Mouse (Mus musculus) neural tube, embryonic 15.5 days (tissue): ENCODE measurements at regions not wholly inside any gene's neighbourhood (a gene's known extent, or its start where the extent isn't known, plus 50 kb on each side); places are given as distances from the start of the nearest gene placed in this dataset.

Experiments used
- ATAC-seq: fragments of 200-750 bp; cut with Nextera tagmentation; 2 replicates; pipeline ENCODE4 v1.8.0; 2017; ENCODE audit warnings: mild to moderate bottlenecking, moderate TSS enrichment, moderate library complexity; ENCODE audit not compliant: low FRiP score
- H3K27ac ChIP-seq: fragments of 300-500 bp; sonication (generic); replicated peaks from 2 replicates; pipeline ENCODE4 v1.5.1; 2015; ENCODE audit warnings: mild to moderate bottlenecking, inconsistent platforms
- H3K27me3 ChIP-seq: fragments of 300-500 bp; sonication (generic); replicated peaks from 2 replicates; pipeline ENCODE4 v1.6.1; 2015; ENCODE audit warnings: inconsistent platforms
- H3K36me3 ChIP-seq: fragments of 300-500 bp; sonication (generic); 2 replicates; pipeline ENCODE4 v1.6.1; 2015; ENCODE audit warnings: inconsistent platforms
- H3K4me1 ChIP-seq: fragments of 300-500 bp; sonication (generic); 2 replicates; pipeline ENCODE4 v1.6.1; 2015; ENCODE audit warnings: inconsistent platforms
- H3K4me2 ChIP-seq: fragments of 300-500 bp; sonication (generic); 2 replicates; pipeline ENCODE4 v1.6.1; 2015; ENCODE audit warnings: inconsistent platforms, mild to moderate bottlenecking, moderate library complexity
- H3K4me3 ChIP-seq: fragments of 300-500 bp; sonication (generic); replicated peaks from 2 replicates; pipeline ENCODE4 v1.5.1; 2015; ENCODE audit warnings: mild to moderate bottlenecking, inconsistent platforms
- H3K9ac ChIP-seq: fragments of 300-500 bp; sonication (generic); replicated peaks from 2 replicates; pipeline ENCODE4 v1.6.1; 2015; ENCODE audit warnings: mild to moderate bottlenecking, inconsistent platforms
- H3K9me3 ChIP-seq: fragments of 300-500 bp; sonication (generic); replicated peaks from 2 replicates; pipeline ENCODE4 v1.6.1; 2016; ENCODE audit warnings: inconsistent platforms
- WGBS: fragments of 180-500 bp; shearing (Covaris S2); methylation state at CpG from one replicate; pipeline ENCODE4 v1.1.7; 2015; ENCODE audit warnings: mixed read lengths; 5-methylcytosine and 5-hydroxymethylcytosine counted together

DNA sequence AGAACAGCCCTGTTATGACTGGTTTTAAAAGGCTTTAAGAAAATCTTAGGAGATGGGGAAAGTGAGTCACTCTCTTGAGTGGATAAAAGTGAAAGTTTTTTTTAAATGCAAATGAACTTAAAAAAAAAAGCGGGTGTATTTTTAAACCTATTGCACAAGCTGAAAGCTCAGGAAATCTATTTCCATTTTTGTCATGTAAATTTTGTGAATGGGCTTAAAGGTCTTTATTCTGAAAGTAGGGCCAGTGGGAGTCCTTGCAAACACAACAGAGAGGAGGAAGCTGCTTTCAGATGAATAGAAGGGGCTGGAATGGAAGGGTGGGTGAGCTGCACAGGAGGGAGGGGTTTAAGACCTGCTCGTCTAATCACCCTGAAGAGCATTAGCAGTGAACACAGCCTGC is 62.9 kb downstream of the Fam84a start:
- WGBS: 10% methylated on average over 2 of the region's 2 CpGs
- no peak overlapping the region for H3K27ac ChIP-seq
- ATAC-seq: no peak

DNA sequence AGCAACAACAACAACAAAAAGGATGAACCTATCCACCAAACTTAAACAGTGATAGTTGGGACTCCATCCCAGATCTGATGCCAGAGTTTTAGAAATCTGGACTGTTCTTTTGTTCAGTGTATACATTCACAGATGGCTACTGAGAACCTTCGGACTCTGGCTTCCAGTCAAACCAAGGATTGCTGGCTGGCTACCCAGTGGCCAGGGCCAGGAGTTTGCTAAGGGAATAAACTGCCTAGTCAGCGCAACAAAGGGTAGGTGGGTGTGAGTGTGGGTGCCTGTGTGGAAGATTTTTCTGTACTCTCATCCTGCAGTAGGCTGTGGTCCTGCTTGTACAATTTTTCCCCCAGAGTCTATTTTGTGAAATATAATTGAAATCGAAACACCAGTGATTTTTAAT is 69.1 kb downstream of the Fam84a start:
- 88% methylated on average over 3 of the region's 3 CpGs for WGBS
- no peaks in the 10 kb centered on the region for H3K27me3 ChIP-seq
- H3K9ac ChIP-seq: no peak overlapping the region
- no peaks in the 10 kb centered on the region for H3K36me3 ChIP-seq
- no peak overlapping the region for H3K4me3 ChIP-seq
- H3K4me1 ChIP-seq: no peaks in the 10 kb centered on the region
- H3K4me2 ChIP-seq: no peak overlapping the region
- H3K27ac ChIP-seq: no peak overlapping the region
- no peak for ATAC-seq
- H3K9me3 ChIP-seq: no peaks in the 10 kb centered on the region

More for the DNA sequence above, 62.9 kb downstream of the Fam84a start:
- Histone ChIP-seq H3K4me3 (no peak overlapping the region), H3K4me1 (no peaks in the 10 kb centered on the region), H3K27me3 (no peaks in the 10 kb centered on the region), H3K36me3 (no peaks in the 10 kb centered on the region), H3K9ac (no peak overlapping the region), H3K9me3 (no peaks in the 10 kb centered on the region), H3K4me2 (no peak overlapping the region)

DNA sequence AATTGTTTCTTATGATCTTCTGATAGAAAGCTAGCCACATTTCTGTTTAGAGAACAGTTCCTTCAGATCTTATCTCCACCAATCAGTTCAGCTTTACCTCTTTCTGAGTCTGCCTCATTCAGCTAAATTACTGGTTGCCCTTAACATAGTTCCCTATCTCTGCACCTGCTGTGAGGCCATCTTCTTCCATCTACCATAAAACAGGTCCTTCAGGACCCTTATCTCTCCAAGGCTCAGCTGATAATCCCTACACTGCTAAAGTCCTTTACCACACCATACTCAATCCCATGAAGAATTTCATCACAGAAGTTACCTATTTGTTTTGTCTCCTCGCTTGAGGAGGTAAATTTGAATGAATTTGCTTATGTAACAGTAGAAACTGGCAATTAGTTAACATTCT is 72.0 kb downstream of the Fam84a start:
- Histone ChIP-seq H3K4me3 (no peak overlapping the region), H3K4me1 (no peaks in the 10 kb centered on the region), H3K4me2 (no peak overlapping the region), H3K36me3 (no peaks in the 10 kb centered on the region), H3K9ac (no peak overlapping the region), H3K27ac (no peak overlapping the region), H3K9me3 (no peaks in the 10 kb centered on the region), H3K27me3 (no peaks in the 10 kb centered on the region)
- ATAC-seq: no peak
- 86% methylated on average over 1 of the region's 1 CpGs for WGBS

DNA sequence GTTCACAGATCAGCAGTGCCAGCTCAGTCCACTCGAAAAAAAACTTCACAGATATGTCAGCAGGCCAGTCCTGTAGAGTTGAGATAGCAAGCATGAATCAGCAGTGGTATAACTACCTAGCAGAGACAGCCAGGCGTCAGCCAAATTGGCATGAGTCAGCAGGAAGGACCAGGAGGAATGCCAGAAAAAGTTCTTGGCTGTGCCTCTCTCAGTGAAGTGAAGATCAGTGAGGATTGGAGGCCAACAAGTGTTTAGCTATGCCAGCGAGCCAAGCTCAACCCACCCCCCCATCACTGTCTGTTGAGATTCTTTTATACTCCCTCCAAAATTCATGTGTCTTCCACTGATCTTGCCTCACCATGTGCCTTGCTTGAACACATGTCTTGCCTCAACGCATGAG is 82.8 kb downstream of the Fam84a start:
- ATAC-seq: no peak
- H3K4me1 ChIP-seq: no peaks in the 10 kb centered on the region
- no peaks in the 10 kb centered on the region for H3K9me3 ChIP-seq
- no peak overlapping the region for H3K9ac ChIP-seq
- no peak overlapping the region for H3K4me3 ChIP-seq
- H3K27me3 ChIP-seq: no peaks in the 10 kb centered on the region
- no peak overlapping the region for H3K4me2 ChIP-seq
- 84% methylated on average over 4 of the region's 4 CpGs for WGBS
- no peak overlapping the region for H3K27ac ChIP-seq
- no peaks in the 10 kb centered on the region for H3K36me3 ChIP-seq

DNA sequence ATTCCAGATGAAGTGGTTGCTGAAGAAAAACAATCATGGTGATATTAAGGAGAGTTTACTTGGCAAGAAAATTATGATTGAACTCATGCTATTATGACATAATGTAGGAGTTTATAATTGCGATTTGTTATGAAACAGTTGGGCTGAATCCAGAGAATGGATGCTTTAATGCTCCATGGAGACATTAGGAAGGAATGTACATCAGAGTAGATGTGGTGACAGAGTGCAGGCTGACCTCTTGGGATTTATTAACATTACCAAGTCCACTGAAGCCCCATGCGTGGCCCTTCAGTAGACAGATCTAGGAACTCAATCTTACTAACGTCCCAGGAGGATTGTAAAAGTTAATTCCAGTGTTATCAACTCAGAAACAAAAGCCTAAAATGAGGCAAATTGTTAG is 86.5 kb downstream of the Fam84a start:
- Histone ChIP-seq H3K4me3 (no peak overlapping the region), H3K9me3 (no peaks in the 10 kb centered on the region), H3K4me2 (no peak overlapping the region), H3K9ac (no peak overlapping the region), H3K27ac (no peak overlapping the region), H3K27me3 (no peaks in the 10 kb centered on the region), H3K36me3 (no peaks in the 10 kb centered on the region), H3K4me1 (no peaks in the 10 kb centered on the region)
- no peak for ATAC-seq
- 64% methylated on average over 3 of the region's 3 CpGs for WGBS

DNA sequence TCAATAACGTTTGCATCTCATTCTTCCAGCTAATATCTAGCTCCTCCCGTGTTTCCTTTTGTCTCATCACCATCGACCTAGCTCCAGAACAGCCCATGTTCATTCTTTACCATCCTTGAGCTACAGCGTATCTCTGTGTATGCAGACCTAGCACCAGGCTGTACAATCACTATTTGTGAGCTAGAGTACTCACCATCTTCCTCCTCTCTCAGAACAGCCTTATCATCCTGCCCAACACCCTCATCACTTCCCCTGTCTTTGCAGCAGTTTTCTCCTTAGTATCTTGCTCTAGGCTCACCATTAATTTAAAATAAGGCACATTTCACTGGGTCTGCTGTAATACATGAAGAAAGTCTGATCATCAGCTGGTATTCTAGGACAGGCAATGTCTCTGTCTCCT is 88.6 kb downstream of the Fam84a start:
- H3K4me3 ChIP-seq: no peak overlapping the region
- no peak overlapping the region for H3K9ac ChIP-seq
- H3K27me3 ChIP-seq: no peaks in the 10 kb centered on the region
- no peak overlapping the region for H3K27ac ChIP-seq
- WGBS: 85% methylated on average over 4 of the region's 4 CpGs
- ATAC-seq: no peak
- H3K36me3 ChIP-seq: no peaks in the 10 kb centered on the region
- H3K4me2 ChIP-seq: no peak overlapping the region
- H3K4me1 ChIP-seq: no peaks in the 10 kb centered on the region
- H3K9me3 ChIP-seq: no peaks in the 10 kb centered on the region

DNA sequence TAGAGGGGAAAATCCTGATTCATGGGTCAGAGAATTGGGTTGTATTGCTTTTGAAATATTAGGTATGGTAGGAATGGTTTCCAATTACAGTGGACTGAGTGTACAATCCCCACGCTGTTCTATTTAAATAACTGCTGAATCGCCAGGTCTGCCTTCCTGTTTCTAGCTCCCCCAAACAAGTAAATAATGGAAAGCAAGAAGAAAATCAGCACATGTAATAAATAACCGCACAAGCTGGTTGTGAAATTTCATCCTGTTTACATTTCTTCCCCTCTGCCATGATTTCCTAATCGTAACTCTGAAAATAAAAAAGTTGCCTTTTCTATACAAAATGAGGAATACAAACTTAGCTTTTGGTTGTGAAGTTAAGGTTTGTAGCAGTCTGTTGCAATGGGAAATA is 95.7 kb downstream of the Fam84a start:
- WGBS: 81% methylated on average over 4 of the region's 4 CpGs
- Histone ChIP-seq H3K36me3 (no peaks in the 10 kb centered on the region), H3K9ac (no peak overlapping the region), H3K4me1 (no peaks in the 10 kb centered on the region), H3K4me2 (no peak overlapping the region), H3K9me3 (no peaks in the 10 kb centered on the region), H3K4me3 (no peak overlapping the region), H3K27me3 (no peaks in the 10 kb centered on the region), H3K27ac (no peak overlapping the region)
- no peak for ATAC-seq

DNA sequence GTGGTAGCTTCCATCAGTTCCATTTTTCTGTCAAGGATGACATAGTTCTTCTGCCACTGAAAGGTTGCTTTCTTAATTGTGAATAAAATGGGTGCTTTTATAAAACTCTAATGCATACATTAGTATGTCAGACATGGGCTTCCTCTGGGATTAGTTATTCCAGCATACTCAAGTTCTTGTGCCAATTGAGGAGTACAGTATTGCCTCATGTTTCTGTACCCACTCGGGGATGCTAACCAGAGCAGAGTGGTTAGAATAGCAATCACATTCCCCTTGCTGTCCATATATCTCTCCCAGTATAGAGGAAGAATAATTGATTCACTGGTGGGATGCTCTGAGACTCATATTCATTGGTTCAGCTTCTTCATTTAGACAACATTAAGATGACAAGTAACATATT is 119.5 kb downstream of the Fam84a start:
- H3K9ac ChIP-seq: no peak overlapping the region
- 87% methylated on average over 1 of the region's 1 CpGs for WGBS
- no peak overlapping the region for H3K4me2 ChIP-seq
- ATAC-seq: no peak
- no peaks in the 10 kb centered on the region for H3K36me3 ChIP-seq
- no peak overlapping the region for H3K4me3 ChIP-seq
- H3K27me3 ChIP-seq: no peaks in the 10 kb centered on the region
- no peaks in the 10 kb centered on the region for H3K9me3 ChIP-seq
- H3K4me1 ChIP-seq: no peaks in the 10 kb centered on the region
- H3K27ac ChIP-seq: no peak overlapping the region

DNA sequence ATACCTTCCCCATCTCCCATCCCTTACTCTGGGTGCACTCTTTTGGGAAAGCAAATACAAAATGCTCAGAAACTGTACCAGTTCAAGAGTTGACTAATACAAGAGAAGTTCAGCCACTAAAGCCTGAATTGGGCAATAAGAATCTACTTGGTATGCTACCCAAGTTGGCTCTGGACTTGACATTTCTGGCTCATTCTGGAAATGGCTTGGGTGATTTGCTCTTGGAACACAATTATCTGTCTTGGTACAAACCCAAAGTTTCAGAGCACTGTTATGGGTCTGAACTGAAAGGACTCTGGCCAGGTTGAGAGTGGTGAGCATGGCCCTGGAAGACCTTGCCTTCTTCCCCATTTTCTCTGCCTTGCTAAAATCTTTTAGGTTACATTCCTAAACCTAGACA is 136.6 kb downstream of the Fam84a start:
- Histone ChIP-seq H3K9me3 (no peaks in the 10 kb centered on the region), H3K27ac (no peak overlapping the region), H3K4me3 (no peak overlapping the region), H3K9ac (no peak overlapping the region), H3K36me3 (no peaks in the 10 kb centered on the region), H3K4me2 (no peak overlapping the region), H3K27me3 (no peaks in the 10 kb centered on the region), H3K4me1 (no peaks in the 10 kb centered on the region)
- ATAC-seq: no peak

DNA sequence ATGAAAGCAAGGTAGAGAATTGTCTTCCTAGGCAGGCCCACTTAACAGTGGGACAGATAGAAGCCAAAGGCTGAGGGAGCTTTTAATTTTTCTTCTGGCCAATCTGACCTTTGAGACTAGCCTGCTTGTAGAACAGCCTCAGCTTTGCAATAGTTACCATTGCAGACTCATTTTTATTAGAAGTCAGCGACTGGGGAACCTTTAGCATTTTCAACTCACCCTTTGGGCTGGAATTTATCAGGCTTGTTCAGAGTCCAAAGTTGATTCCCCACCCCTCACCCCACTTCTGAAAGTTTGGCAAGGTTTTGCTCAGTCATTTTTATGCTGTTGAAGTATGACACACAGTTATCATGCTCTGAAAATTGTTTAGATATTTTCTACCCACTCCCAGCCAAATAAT is 145.9 kb downstream of the Fam84a start:
- H3K9ac ChIP-seq: no peak overlapping the region
- no peak for ATAC-seq
- H3K4me1 ChIP-seq: no peaks in the 10 kb centered on the region
- H3K4me2 ChIP-seq: no peak overlapping the region
- H3K4me3 ChIP-seq: no peak overlapping the region
- WGBS: 78% methylated on average over 1 of the region's 1 CpGs
- no peaks in the 10 kb centered on the region for H3K9me3 ChIP-seq
- H3K27ac ChIP-seq: no peak overlapping the region
- no peaks in the 10 kb centered on the region for H3K27me3 ChIP-seq
- H3K36me3 ChIP-seq: no peaks in the 10 kb centered on the region

DNA sequence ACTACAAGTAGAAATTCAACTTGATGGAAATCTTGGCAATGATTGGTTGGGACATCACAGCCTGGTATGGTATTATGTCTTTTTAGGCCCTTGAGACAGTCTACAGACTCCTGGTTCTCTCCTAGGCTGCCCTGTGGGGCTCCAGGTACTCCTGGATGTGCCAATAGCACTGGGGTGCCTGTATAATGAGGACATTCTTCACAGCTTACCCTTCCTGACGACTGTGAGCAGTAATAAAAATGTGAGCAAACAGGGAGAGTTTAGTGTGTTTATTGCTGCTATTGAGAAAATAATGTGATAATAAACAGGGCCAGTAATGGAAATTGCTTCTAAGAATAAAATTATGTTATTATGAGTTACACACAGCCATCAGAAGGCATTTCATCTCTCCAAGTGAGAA is 150.2 kb downstream of the Fam84a start:
- WGBS: 20% methylated on average over 1 of the region's 1 CpGs

DNA sequence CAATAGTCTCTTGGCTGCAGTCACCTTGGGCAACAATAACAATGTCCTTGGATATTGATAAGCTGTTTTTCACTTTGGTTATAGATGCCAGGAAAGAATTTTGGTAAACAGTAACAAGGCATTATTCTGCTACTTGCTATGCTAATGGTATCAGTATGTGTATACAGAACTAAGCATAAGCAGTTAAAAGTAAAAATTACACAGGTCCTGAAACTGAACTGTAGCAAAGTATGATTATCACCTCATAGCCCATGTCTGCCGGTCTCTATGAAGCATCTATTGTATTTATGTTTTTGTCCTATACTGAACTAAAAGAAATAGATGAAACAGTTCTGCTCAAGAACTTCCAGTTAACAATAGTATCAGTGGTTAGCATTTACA is 167.5 kb downstream of the Fam84a start:
- WGBS: 39% methylated on average over 1 of the region's 1 CpGs
- Histone ChIP-seq H3K4me1 (no peaks in the 10 kb centered on the region), H3K9me3 (no peaks in the 10 kb centered on the region), H3K27me3 (no peaks in the 10 kb centered on the region), H3K27ac (no peak overlapping the region), H3K36me3 (no peaks in the 10 kb centered on the region), H3K9ac (no peak overlapping the region), H3K4me2 (no peak overlapping the region), H3K4me3 (no peak overlapping the region)
- no peak for ATAC-seq

More for the DNA sequence above, 150.2 kb downstream of the Fam84a start:
- no peaks in the 10 kb centered on the region for H3K27me3 ChIP-seq
- no peak overlapping the region for H3K9ac ChIP-seq
- no peaks in the 10 kb centered on the region for H3K4me1 ChIP-seq
- peak; percentile 59; the same call in 1 of the 2 replicates for ATAC-seq
- H3K9me3 ChIP-seq: no peaks in the 10 kb centered on the region
- H3K4me3 ChIP-seq: no peak overlapping the region
- H3K36me3 ChIP-seq: no peaks in the 10 kb centered on the region
- no peak overlapping the region for H3K27ac ChIP-seq
- H3K4me2 ChIP-seq: no peak overlapping the region
